Mouse (Mus musculus) lung, adult 2 months (tissue): ENCODE measurements around the gene Adgrg1. TPM values are rescaled to one million over a fixed set of nuclear protein-coding genes. Genes with fewer than 3 reads are reported as not detected.

Experiments
- DNase-seq: peaks from one replicate; pipeline ENCODE4 v3.0.0; 2022
- H3K4me1 ChIP-seq: fragments of 200-500 bp; 2 replicates; pipeline ENCODE4 v1.6.1; 2011; ENCODE audit warnings: low read length; ENCODE audit not compliant: control insufficient read depth, insufficient read depth
- H3K4me3 ChIP-seq: fragments of 200-500 bp; replicated peaks from 2 replicates; pipeline ENCODE3; 2011; ENCODE audit warnings: low read depth, mild to moderate bottlenecking, control low read depth, low read length; ENCODE audit errors: extremely low read depth
- CTCF ChIP-seq: fragments of 200-500 bp; IDR thresholded peaks from 2 replicates; pipeline ENCODE4 v1.5.1; 2011; ENCODE audit warnings: mild to moderate bottlenecking, low read length, control low read depth; ENCODE audit not compliant: insufficient read depth
- POLR2A ChIP-seq: fragments of 200-500 bp; IDR thresholded peaks from 2 replicates; pipeline ENCODE4 v1.6.1; 2011; ENCODE audit warnings: low read depth, mild to moderate bottlenecking, control low read depth, low read length, borderline replicate concordance; ENCODE audit errors: extremely low read depth
- WGBS: fragments of 180-500 bp; shearing (Covaris S2); methylation state at CpG from one replicate; pipeline ENCODE4 v1.1.7; 2018; 5-methylcytosine and 5-hydroxymethylcytosine counted together
- polyA plus RNA-seq: library from polyadenylated mRNA; depleted of rRNA; stranded (reverse); fragments of >200 nt; gene quantifications from 2 replicates; pipeline ENCODE4 v1.2.3, GENCODE M21; 2012

Adgrg1 gene
- polyA plus RNA-seq, 1 experiment = 233 TPM

DNA sequence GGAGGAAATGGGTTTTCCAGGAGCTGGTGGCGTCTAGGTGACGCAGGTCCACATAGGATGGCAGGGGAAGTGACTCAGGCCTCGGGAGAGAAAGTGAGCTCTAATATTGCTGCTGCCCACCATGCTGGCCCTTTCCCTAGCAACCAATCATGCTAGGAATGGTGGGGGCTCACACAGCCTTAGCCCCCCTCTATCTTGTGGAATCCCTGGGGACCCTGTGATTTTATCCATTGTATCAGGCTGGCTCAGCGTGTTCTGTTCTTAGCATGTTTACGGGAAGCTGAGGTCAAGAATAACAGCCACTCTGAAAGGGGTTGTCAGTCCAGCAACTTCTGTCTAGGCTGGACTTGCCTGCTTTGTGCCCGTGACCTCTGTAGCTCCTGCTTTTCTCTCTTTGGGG, 24.5 kb downstream of the Adgrg1 start:
- DNase-seq = no peak
- TF ChIP-seq POLR2A = no peak; the same call in 1 of the 2 replicates
- TF ChIP-seq CTCF = no peak
- Histone ChIP-seq H3K4me1 (peaks cover 35% of the 10 kb centered on the region), H3K4me3 (no peak overlapping the region)
- WGBS = 45% methylated on average over 6 of the region's 6 CpGs

DNA sequence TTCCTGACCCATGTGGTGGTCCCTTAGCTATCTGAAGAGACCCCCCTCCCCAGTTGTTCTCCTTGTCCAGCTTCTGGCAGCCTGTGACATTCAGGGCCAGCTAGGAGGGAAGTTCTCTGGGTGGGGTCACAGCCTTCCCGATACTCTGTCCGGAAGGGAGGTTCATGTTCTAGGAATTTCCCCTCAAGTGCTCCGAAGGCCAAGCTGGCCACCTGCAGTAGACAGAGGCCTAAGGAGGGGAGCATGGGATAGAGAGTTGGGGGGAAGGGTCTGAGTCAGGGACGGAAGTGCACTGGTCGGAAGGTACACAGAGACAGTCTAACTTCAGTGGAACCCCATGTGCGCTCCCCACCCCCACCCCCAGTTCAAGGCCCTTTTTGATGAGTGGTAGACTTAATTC, 25.4 kb downstream of the Adgrg1 start:
- Histone ChIP-seq H3K4me3 (no peak overlapping the region), H3K4me1 (peaks cover 35% of the 10 kb centered on the region)
- TF ChIP-seq CTCF (no peak), POLR2A (0 out of 2 replicates have a peak, but pooled peaks have one; percentile 34)
- DNase-seq = no peak
- 24% methylated on average over 6 of the region's 6 CpGs for whole genome bisulfite sequencing

DNA sequence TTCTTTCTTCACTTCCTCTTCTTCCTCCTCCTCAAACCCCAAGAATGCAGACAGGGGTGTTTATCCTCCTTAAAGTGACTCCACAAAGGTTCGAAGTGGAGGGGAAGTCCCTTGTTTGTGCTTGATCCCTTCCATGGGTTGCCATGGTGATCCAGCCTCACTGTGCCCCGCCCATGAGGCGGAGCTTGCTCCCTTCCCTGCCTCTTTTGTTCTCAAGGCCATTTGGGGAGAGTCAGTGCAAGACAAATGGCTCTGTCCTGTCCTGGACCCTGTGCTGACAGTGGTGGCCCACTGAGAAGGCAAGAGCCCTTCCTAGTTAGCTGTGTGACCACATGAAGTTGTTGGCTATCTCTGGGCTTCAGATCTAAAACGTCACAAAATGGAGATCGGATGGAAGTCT, 26.1 kb downstream of the Adgrg1 start:
- TF ChIP-seq CTCF = no peak
- no peak for TF ChIP-seq POLR2A
- Histone ChIP-seq H3K4me3 (no peak overlapping the region), H3K4me1 (peaks cover 35% of the 10 kb centered on the region)
- WGBS = 14% methylated on average over 5 of the region's 5 CpGs
- DNase-seq = no peak

DNA sequence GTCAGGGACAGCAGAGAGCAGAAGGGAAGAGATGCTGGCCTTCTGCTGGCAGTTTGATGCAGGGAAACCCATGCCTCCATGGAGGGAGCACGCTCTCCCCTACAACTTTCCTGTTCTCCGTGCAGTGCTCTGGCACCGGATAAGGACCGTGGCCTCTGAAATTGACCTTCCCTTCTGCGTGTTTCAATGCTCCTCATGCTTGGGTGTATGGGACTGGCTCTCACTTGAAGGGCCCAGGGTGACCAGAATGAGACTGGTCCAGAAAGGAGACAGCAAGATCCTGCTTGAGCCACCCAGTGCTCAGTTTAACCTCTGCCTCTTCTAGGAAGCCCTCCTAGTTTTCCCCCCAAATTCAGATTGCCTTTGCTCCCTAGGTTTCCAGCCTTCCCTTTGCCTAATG, 26.6 kb downstream of the Adgrg1 start:
- TF ChIP-seq CTCF (no peak), POLR2A (no peak)
- Histone ChIP-seq H3K4me1 (peaks cover 35% of the 10 kb centered on the region), H3K4me3 (no peak overlapping the region)
- 52% methylated on average over 5 of the region's 5 CpGs for WGBS
- DNase-seq = no peak

DNA sequence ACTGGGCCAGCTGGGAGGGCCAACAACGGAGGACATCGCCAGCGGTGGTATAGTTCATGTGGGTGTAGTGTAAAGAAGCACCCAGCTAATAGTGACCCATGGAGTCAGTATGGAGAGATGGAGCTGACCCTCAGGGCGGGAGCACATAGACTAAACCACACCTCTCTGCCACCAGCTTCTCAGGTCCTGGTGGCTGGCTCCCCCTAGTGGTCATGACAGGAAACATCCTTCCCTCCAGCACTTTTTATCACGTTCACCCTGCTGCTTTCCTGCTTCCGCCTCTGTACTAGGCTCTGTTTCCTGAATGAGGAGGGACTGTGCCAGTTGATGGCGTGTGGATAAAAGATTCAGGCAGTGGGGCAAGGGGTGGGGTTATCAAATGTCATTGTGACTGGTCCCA, 27.1 kb downstream of the Adgrg1 start:
- no peak overlapping the region for H3K4me3 ChIP-seq
- 0 out of 2 replicates have a peak, but pooled peaks have one; percentile 12 for TF ChIP-seq POLR2A
- peak; percentile 99 for TF ChIP-seq CTCF
- 6% methylated on average over 7 of the region's 7 CpGs for WGBS
- H3K4me1 ChIP-seq = peaks cover 35% of the 10 kb centered on the region
- peak; percentile 73 for DNase-seq

DNA sequence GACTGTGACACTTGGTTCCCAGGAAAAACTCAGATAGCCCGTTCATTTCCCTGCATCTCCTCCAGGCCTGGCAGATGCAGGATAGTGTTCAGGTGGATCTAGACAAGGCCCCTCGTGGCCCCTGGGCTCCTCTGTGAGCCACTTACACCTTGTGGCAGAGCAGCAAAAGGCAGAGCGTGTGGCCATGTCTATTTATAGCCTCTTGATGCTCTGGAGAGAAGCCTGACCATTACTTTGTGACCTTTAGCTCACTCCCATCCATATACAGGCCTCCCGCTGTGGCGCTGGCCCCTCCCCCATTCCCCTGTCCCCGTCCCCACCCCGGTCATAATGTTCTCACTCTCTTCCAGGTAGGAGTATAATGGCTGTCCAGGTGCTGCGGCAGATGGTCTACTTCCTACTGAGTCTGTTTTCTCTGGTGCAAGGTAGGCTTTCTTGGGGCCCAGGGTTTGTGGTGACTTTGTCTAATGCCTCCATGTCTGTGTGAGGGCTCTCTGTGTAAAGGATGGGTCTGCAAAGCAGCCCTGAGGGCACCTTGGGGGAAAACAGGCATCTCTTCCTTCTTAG, 27.6 kb downstream of the Adgrg1 start:
- no peak overlapping the region for H3K4me3 ChIP-seq
- H3K4me1 ChIP-seq = peaks cover 35% of the 10 kb centered on the region
- WGBS = 50% methylated on average over 8 of the region's 8 CpGs
- no peak for DNase-seq
- TF ChIP-seq POLR2A (no peak), CTCF (no peak)

DNA sequence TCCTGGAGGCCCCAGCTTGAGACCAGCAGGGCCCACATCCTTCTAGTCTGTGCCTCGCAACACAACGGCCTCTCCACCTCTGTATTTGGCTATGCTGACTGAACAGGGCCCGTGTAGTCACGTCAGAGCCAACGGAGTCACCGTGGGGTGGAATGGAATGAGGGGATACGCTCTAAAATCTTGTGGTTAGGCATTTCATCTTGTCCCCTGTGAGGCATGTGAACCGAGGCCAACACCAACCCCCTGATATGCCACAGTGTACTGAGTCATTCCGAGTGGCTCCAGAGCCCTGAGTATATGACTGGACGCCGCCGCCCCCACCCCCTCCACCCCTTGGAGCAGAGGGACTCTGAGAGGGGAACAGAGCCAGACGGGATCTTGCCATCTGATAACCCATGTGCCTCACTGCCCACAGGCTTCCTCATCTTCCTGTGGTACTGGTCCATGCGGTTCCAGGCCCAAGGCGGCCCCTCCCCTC, 37.9 kb downstream of the Adgrg1 start:
- H3K4me1 ChIP-seq = no peaks in the 10 kb centered on the region
- 77% methylated on average over 15 of the region's 15 CpGs for WGBS
- DNase-seq = no peak
- H3K4me3 ChIP-seq = no peak overlapping the region
- no peak for TF ChIP-seq POLR2A
- TF ChIP-seq CTCF = no peak

DNA sequence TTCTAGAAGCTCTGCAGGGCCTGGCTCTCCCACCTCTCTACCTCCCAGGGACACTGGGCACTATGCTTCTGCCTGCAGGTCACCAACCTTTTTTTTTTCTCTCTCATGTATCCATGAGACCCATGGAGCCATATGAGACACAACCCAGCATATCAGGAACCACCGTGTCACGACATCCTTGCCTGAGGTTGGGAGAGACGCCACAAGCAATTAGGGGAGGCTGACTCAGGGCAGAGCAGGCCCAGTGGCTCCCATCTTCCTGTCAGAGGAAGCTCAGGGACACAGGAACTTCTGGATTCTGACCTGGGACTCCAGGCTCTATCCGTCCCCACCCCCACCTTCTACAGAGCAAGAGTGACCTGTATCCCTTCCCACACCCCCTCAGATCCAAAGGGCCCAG, 41.3 kb downstream of the Adgrg1 start:
- no peak for TF ChIP-seq CTCF
- no peak for TF ChIP-seq POLR2A
- 64% methylated on average over 4 of the region's 4 CpGs for WGBS
- no peak for DNase-seq
- Histone ChIP-seq H3K4me3 (no peak overlapping the region), H3K4me1 (no peaks in the 10 kb centered on the region)

DNA sequence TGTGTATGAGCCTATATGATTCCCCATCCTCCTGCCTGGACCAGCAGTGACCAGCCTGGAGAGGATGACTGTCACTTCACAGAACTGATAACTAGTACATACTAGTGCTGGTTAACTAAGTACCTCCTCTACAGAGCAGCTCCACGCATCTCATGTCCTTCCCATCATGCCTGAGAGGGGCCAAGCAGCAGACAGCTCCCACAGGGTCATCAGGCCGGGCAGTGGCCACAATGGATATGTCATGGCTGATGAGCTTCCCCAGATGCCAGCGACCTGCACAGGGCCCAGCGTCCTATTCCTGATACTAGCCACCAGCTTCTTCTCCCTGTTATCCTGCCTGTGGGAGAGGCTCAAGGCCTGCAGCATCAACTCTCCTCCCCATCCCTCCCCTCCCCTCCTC, 42.1 kb downstream of the Adgrg1 start:
- no peak for DNase-seq
- WGBS = 72% methylated on average over 4 of the region's 4 CpGs
- TF ChIP-seq POLR2A (no peak), CTCF (no peak)
- Histone ChIP-seq H3K4me1 (no peaks in the 10 kb centered on the region), H3K4me3 (no peak overlapping the region)

DNA sequence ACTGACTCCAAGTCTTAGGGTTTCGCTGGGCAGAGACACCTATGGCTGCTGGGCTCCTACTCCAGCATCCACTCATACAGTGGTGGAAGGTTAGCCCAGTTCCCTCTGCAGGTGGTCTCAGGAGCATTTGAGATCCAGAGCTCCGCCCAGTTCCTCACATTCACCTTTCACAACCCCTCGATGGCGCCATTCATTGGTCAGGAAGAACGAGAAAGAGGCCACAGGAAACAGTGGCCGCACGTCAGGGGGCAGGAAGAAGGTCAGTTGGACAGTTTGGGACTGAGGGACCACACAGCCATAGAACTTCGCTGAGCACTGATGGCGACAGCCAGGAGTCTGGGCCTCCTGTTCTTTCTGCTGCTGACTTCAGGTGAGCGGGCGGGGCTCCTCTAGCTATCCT, 42.9 kb downstream of the Adgrg1 start, which contains the start of gene Adgrg3:
Gene Adgrg3 (plus strand): TSS at position 242 of the 400 bp plus-strand sequence.
- DNase-seq = no peak
- 59% methylated on average over 11 of the region's 11 CpGs for WGBS
- Histone ChIP-seq H3K4me3 (no peak within 1 kb of the TSS), H3K4me1 (no peaks in the 10 kb centered on the region)
- no peak for TF ChIP-seq CTCF
- TF ChIP-seq POLR2A = no peak
